8 mouse cellular contexts compared by ENCODE assay signal in the genomic region with DNA sequence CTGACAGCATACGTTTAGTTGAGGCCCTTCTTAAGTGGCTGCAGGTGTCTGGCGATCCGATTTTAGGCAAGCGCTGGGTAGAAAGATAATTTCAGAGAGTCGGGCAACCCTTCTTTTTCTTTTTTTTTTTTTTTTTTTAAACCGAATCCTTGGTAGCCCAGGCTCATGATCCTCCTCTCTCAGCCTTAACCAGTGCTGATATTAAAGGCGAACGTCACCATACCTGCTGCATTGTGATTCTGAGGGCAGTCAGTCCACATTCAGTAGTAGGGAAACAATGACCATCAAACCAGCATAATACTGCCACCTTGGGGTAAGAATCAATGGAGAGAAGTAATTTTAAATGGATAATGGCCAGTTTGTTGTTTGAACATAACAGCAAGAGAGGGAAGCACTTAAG. TPM values are rescaled to one million over a fixed set of nuclear protein-coding genes. Genes with fewer than 3 reads are reported as not detected.
DNase-seq lines count a peak whose midpoint lies in the region; ATAC-seq lines count a peak whose summit lies in the region.

No protein-coding gene starts in this region.

- H3K27me3 ChIP-seq in forebrain, embryonic 15.5 days: 0 out of 2 replicates have a peak, but pooled peaks cover 6% of the 10 kb centered on the region
- no peaks in the 10 kb centered on the region for H3K27me3 ChIP-seq in intestine, embryonic 14.5 days (replicated peaks; ENCODE audit: control insufficient read depth, insufficient read depth, low read length)

- no peaks in the 10 kb centered on the region for H3K9me3 ChIP-seq in forebrain, embryonic 15.5 days
- H3K9me3 ChIP-seq in intestine, embryonic 14.5 days (ENCODE audit: control insufficient read depth, low read length): no peaks in the 10 kb centered on the region

- peak overlapping the region; percentile 50 for H3K4me2 ChIP-seq in forebrain, embryonic 15.5 days (replicated peaks)
- H3K4me2 ChIP-seq in intestine, embryonic 14.5 days (ENCODE audit: low read length): peak overlapping the region; percentile 88

- peak overlapping the region; percentile 40; the same call in 1 of the 2 replicates for H3K9ac ChIP-seq in forebrain, embryonic 15.5 days (replicated peaks)
- peak overlapping the region; percentile 56 for H3K9ac ChIP-seq in intestine, embryonic 14.5 days (ENCODE audit: low read length)

- no peaks in the 10 kb centered on the region for H3K36me3 ChIP-seq in forebrain, embryonic 15.5 days
- no peaks in the 10 kb centered on the region for H3K36me3 ChIP-seq in intestine, embryonic 14.5 days (ENCODE audit: control insufficient read depth, insufficient read depth, low read length)

- ATAC-seq in forebrain, embryonic 15.5 days (replicated peaks): no peak
- ATAC-seq in intestine, embryonic 14.5 days (replicated peaks; ENCODE audit: low FRiP score, low TSS enrichment, low read depth): no peak

- peaks cover 8% of the 10 kb centered on the region for H3K4me1 ChIP-seq in forebrain, embryonic 15.5 days
- H3K4me1 ChIP-seq in intestine, embryonic 14.5 days (replicated peaks; ENCODE audit: control insufficient read depth, insufficient read depth, low read length): no peaks in the 10 kb centered on the region

- peak overlapping the region; percentile 74 for H3K27ac ChIP-seq in forebrain, embryonic 15.5 days (replicated peaks)
- H3K27ac ChIP-seq in intestine, embryonic 14.5 days (ENCODE audit: low read depth): peak overlapping the region; percentile 90

- WGBS in forebrain, embryonic 15.5 days: 25% methylated on average over 8 of the region's 8 CpGs
- 18% methylated on average over 8 of the region's 8 CpGs for WGBS in intestine, embryonic 14.5 days

- peak overlapping the region; percentile 40 for H3K4me3 ChIP-seq in forebrain, embryonic 15.5 days
- H3K4me3 ChIP-seq in intestine, embryonic 14.5 days (ENCODE audit: low read depth, low read length): peak overlapping the region; percentile 44

- DNase-seq in adrenal gland, adult 2 months: peak; percentile 30
- no peak for DNase-seq in adrenal gland, adult 8-10 months
- peak; percentile 49 for DNase-seq in c-Kit-positive CD71-positive TER-119-positive erythroid progenitor cells, embryonic 14.5 days (ENCODE audit: low spot score)
- DNase-seq in intestine, embryonic 14.5 days (ENCODE audit: low spot score): peak; percentile 55
- DNase-seq in lung, adult 18-20 months: peak; percentile 12 to 59
- DNase-seq in retina, postnatal 7 days (ENCODE audit: low read depth, low spot score): peak; percentile 32
- no peak for DNase-seq in spleen, adult 12 weeks (ENCODE audit: low spot score)

RNA-seq across cellular contexts. Expression of a gene that starts 23.9 kb away (rescaled TPM):
- 10 to 100 TPM; 36.4 to 39.4 TPM for total RNA-seq in adrenal gland, adult 2 months (2021)
- polyA plus RNA-seq in adrenal gland, adult 2 months (2012; rRNA removed): 1.1 and 1.3 TPM in 2 replicates
- total RNA-seq in adrenal gland, adult 8-10 months (2022): 10 to 100 TPM; 35.1 to 60.2 (median 47.2) TPM
- 160 and 167 TPM in 2 replicates for polyA plus RNA-seq in forebrain, embryonic 15.5 days (2015; fragmentation: Nextera tagmentation; extraction: Ambion mirVana)
- polyA plus RNA-seq in intestine, embryonic 14.5 days (2014; fragmentation: Nextera tagmentation; extraction: Ambion mirVana): 66.7 and 73.6 TPM in 2 replicates

RNA-seq across cellular contexts. Expression of a gene that starts 35.9 kb away (rescaled TPM):
- 1 to 10 TPM; 6.9 to 7.7 TPM for total RNA-seq in adrenal gland, adult 2 months (2021)
- 1.1 and 1.6 TPM in 2 replicates for polyA plus RNA-seq in adrenal gland, adult 2 months (2012; rRNA removed)
- total RNA-seq in adrenal gland, adult 8-10 months (2022): 10 to 100 TPM in 2 of 4 experiments, 1 to 10 TPM in 2; 5.6 to 11.6 (median 9.6) TPM
- polyA plus RNA-seq in forebrain, embryonic 15.5 days (2015; fragmentation: Nextera tagmentation; extraction: Ambion mirVana): 46.7 and 47.4 TPM in 2 replicates
- 16.5 and 21.6 TPM in 2 replicates for polyA plus RNA-seq in intestine, embryonic 14.5 days (2014; fragmentation: Nextera tagmentation; extraction: Ambion mirVana)

RNA-seq across cellular contexts. Expression of a gene that starts 52.6 kb away (rescaled TPM):
- 10 to 100 TPM; 22.2 to 25.0 TPM for total RNA-seq in adrenal gland, adult 2 months (2021)
- 2.1 and 2.3 TPM in 2 replicates for polyA plus RNA-seq in adrenal gland, adult 2 months (2012; rRNA removed)
- total RNA-seq in adrenal gland, adult 8-10 months (2022): 10 to 100 TPM; 29.4 to 33.4 (median 32.1) TPM
- 30.7 and 34.0 TPM in 2 replicates for polyA plus RNA-seq in forebrain, embryonic 15.5 days (2015; fragmentation: Nextera tagmentation; extraction: Ambion mirVana)
- 18.3 and 24.6 TPM in 2 replicates for polyA plus RNA-seq in intestine, embryonic 14.5 days (2014; fragmentation: Nextera tagmentation; extraction: Ambion mirVana)

Comparison
In these comparisons a context has a peak if more than half of its experiments do, and no peak if none do; other contexts are left out.
1. DNase-seq: peak in adrenal gland, adult 2 months (single experiment), c-Kit-positive CD71-positive TER-119-positive erythroid progenitor cells, embryonic 14.5 days (single experiment), intestine, embryonic 14.5 days (single experiment), lung, adult 18-20 months (2 of 2) and retina, postnatal 7 days (single experiment); none in adrenal gland, adult 8-10 months (single experiment) and spleen, adult 12 weeks (single experiment).
2. RNA of a gene that starts 23.9 kb away (polyA plus RNA-seq): 160 to 167 TPM in forebrain, embryonic 15.5 days and 66.7 to 73.6 TPM in intestine, embryonic 14.5 days; 1.1 to 1.3 TPM in adrenal gland, adult 2 months; every median in the first group is over 10 times any median in the second.